Mouse (Mus musculus) hindbrain, embryonic 13.5 days (tissue): ENCODE data around the gene Kpna4. TPM values are rescaled to one million over a fixed set of nuclear protein-coding genes. Genes with fewer than 3 reads are reported as not detected.

Experiments used
- ATAC-seq: fragments of 200-750 bp; cut with Nextera tagmentation; 2 replicates; pipeline ENCODE4 v1.8.0; 2017; ENCODE audit warnings: moderate TSS enrichment; ENCODE audit not compliant: low FRiP score
- H3K27ac ChIP-seq: fragments of 300-500 bp; sonication (generic); 2 replicates; pipeline ENCODE4 v1.5.1; 2015; ENCODE audit warnings: inconsistent platforms, mild to moderate bottlenecking, moderate library complexity
- H3K27me3 ChIP-seq: fragments of 300-500 bp; sonication (generic); 2 replicates; pipeline ENCODE4 v1.6.1; 2015; ENCODE audit warnings: mild to moderate bottlenecking, inconsistent platforms
- H3K36me3 ChIP-seq: fragments of 300-500 bp; sonication (generic); 2 replicates; pipeline ENCODE4 v1.6.1; 2015; ENCODE audit warnings: mild to moderate bottlenecking, inconsistent platforms
- H3K4me1 ChIP-seq: fragments of 300-500 bp; sonication (generic); replicated peaks from 2 replicates; pipeline ENCODE4 v1.6.1; 2015; ENCODE audit warnings: inconsistent platforms
- H3K4me2 ChIP-seq: fragments of 300-500 bp; sonication (generic); 2 replicates; pipeline ENCODE4 v1.6.1; 2015; ENCODE audit warnings: inconsistent platforms, mild to moderate bottlenecking, moderate library complexity
- H3K4me3 ChIP-seq: fragments of 300-500 bp; sonication (generic); 2 replicates; pipeline ENCODE4 v1.5.1; 2015; ENCODE audit warnings: mild to moderate bottlenecking, inconsistent platforms
- H3K9ac ChIP-seq: fragments of 300-500 bp; sonication (generic); 2 replicates; pipeline ENCODE4 v1.6.1; 2015; ENCODE audit warnings: mild to moderate bottlenecking, inconsistent platforms
- H3K9me3 ChIP-seq: fragments of 300-500 bp; sonication (generic); 2 replicates; pipeline ENCODE4 v1.6.1; 2016; ENCODE audit warnings: inconsistent platforms
- WGBS: fragments of 180-500 bp; shearing (Covaris S2); methylation state at CpG from one replicate; pipeline ENCODE4 v1.1.7; 2015; 5-methylcytosine and 5-hydroxymethylcytosine counted together
- polyA plus RNA-seq: library from polyadenylated mRNA; unstranded; fragments of >200 nt; fragmentation: Nextera tagmentation; extraction: Ambion mirVana; gene quantifications from 2 replicates; pipeline ENCODE4 v1.2.1, GENCODE M21; 2015

Gene Kpna4
- polyA plus RNA-seq, 1 experiment from 2014 or later, result 37.7 TPM

GRCm38 (mm10) chr3:69062764-69063163, 64.1 kb downstream of the Kpna4 start:
- Histone ChIP-seq H3K9me3 (no peaks in the 10 kb centered on the region), H3K27ac (no peak overlapping the region), H3K4me2 (no peak overlapping the region), H3K4me1 (no peaks in the 10 kb centered on the region), H3K9ac (no peak overlapping the region), H3K4me3 (no peak overlapping the region), H3K27me3 (no peaks in the 10 kb centered on the region), H3K36me3 (no peaks in the 10 kb centered on the region)
- WGBS, result 94% methylated on average over 1 of the region's 1 CpGs
- ATAC-seq, result no peak

DNA sequence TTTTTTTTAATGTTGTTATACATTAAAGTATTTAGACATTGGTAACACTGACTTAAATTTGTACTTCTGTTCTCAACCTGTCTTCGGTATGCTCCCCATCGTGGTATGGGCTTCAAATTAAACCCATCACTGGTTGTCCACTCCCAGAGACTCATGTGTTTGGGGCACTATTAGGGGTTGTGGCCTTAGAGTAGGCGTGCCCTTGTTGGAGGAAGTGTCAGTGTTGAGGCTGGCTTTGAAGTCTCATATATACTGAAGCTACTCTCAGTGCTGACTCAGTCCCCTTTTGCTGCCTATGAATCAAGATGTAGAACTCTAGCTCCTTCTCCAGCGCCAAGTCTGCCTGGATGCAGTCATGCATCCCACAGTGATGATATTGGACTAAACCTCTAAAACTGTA, 66.2 kb downstream of the Kpna4 start:
- no peaks in the 10 kb centered on the region for H3K36me3 ChIP-seq
- H3K9ac ChIP-seq, result no peak overlapping the region
- H3K27me3 ChIP-seq, result no peaks in the 10 kb centered on the region
- WGBS, result 95% methylated on average over 4 of the region's 4 CpGs
- H3K27ac ChIP-seq, result no peak overlapping the region
- no peaks in the 10 kb centered on the region for H3K4me1 ChIP-seq
- H3K4me3 ChIP-seq, result no peak overlapping the region
- ATAC-seq, result no peak
- H3K9me3 ChIP-seq, result no peaks in the 10 kb centered on the region
- H3K4me2 ChIP-seq, result no peak overlapping the region

DNA sequence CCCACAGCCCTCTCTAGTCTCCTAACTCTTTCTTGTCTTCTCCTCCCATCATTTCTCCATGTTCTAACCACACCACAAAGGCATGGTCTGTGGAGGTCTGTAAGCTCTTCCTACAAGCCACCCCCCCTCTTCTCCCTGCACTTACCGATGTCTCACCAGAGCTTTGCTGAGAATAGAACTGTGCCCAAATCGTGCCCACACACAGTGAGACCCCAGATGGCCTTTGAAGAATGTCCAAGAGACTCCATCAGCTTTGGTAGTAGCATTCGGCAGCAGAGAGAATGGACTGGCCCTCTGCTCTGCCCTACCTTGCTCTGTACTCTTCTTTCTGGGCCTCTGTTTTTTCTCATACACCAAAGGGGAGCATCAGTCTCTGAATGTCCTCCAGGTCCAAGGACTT, 71.0 kb downstream of the Kpna4 start:
- ATAC-seq, result no peak
- WGBS, result 90% methylated on average over 3 of the region's 3 CpGs
- H3K4me2 ChIP-seq, result no peak overlapping the region

DNA sequence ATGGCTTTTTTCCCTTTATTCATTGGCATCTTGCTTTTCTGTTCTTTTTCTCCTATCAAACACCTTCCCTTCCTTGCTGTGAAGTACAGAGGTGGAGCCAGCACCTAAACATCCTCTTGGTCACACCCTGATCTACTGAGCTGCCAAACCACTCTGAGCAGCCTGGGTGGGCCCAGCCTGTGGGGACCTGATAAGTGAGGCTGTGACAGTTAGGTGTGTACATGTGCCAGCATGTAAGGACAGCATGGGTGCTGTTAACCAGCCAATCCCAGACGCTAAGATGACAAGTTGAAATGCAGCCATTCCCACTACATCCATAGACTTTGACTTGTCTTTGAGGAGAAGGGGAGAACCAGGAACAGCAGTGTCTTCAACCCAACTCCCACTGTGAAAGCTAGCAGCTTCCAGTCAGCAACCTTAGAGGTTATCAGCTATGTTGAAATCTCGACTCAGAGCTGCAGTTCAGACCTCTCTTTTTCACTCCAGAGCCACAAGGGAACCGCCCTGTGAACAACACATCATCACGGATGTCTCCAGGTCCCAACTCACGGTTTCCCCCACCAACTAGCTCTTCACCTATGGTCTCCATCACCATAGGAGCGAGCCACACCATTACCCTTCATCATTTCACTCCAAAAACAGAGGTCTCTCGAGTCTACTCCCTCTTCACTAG, 72.0 kb downstream of the Kpna4 start:
- Histone ChIP-seq H3K36me3 (no peaks in the 10 kb centered on the region), H3K27me3 (no peaks in the 10 kb centered on the region), H3K9ac (no peak overlapping the region), H3K4me2 (no peak overlapping the region), H3K27ac (no peak overlapping the region), H3K4me3 (no peak overlapping the region), H3K9me3 (no peaks in the 10 kb centered on the region), H3K4me1 (no peaks in the 10 kb centered on the region)
- WGBS, result 90% methylated on average over 7 of the region's 7 CpGs
- ATAC-seq, result no peak

More for the DNA sequence above, 71.0 kb downstream of the Kpna4 start:
- H3K9me3 ChIP-seq, result no peaks in the 10 kb centered on the region
- no peaks in the 10 kb centered on the region for H3K27me3 ChIP-seq
- H3K4me3 ChIP-seq, result no peak overlapping the region
- no peak overlapping the region for H3K27ac ChIP-seq
- no peak overlapping the region for H3K9ac ChIP-seq
- no peaks in the 10 kb centered on the region for H3K4me1 ChIP-seq
- H3K36me3 ChIP-seq, result no peaks in the 10 kb centered on the region

GRCm38 (mm10) chr3:69051894-69052293, 75.0 kb downstream of the Kpna4 start:
- no peak overlapping the region for H3K4me2 ChIP-seq
- no peak overlapping the region for H3K27ac ChIP-seq
- H3K9me3 ChIP-seq, result no peaks in the 10 kb centered on the region
- H3K9ac ChIP-seq, result no peak overlapping the region
- no peaks in the 10 kb centered on the region for H3K4me1 ChIP-seq
- no peak for ATAC-seq
- 93% methylated on average over 11 of the region's 11 CpGs for WGBS
- peaks cover 1% of the 10 kb centered on the region; the same call in 1 of the 2 replicates for H3K27me3 ChIP-seq
- no peak overlapping the region for H3K4me3 ChIP-seq
- H3K36me3 ChIP-seq, result no peaks in the 10 kb centered on the region

DNA sequence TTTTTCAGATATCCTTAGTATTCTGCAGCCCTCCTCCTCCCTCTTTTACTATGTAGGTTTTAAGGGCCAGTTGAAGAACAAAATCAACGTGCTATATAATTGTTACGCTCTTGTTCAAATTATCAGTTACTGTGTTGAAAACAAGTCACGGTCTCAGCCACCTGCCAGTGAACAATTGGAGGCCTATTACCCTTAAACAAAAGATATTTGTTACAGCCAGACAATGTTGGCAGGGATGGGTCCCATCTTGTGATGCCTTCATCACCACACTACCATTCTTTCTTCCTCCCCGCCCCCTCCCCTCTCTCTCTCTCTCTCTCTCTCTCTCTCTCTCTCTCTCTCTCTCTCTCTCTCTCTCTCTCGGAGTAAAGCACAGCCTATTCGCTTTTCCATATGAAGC, 77.9 kb downstream of the Kpna4 start:
- no peak overlapping the region for H3K27ac ChIP-seq
- peaks cover 7% of the 10 kb centered on the region; the same call in 1 of the 2 replicates for H3K27me3 ChIP-seq
- ATAC-seq, result no peak
- peaks cover 10% of the 10 kb centered on the region for H3K4me1 ChIP-seq
- H3K9ac ChIP-seq, result no peak overlapping the region
- no peaks in the 10 kb centered on the region for H3K9me3 ChIP-seq
- WGBS, result 60% methylated on average over 6 of the region's 6 CpGs
- H3K36me3 ChIP-seq, result no peaks in the 10 kb centered on the region
- no peak overlapping the region for H3K4me3 ChIP-seq
- H3K4me2 ChIP-seq, result no peak overlapping the region

DNA sequence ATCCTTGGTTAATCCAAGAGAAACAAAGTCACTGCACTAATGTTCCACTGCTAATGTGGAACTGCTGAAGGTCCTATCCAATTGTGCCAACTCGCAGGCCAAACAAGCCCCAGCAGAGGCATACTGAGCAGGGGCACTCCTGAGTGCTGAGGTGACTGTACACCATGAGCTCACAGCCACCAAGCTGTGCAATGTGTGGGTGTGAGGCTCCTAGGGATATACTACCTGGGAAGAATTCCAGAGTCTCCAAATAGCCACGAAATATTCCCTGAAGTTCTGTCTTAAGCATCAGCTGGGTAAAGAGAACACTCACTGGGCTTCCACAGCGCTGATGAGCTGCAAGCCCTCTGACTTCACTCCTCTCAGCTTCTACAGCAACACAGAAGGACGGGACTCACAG, 79.2 kb downstream of the Kpna4 start:
- H3K9me3 ChIP-seq, result no peaks in the 10 kb centered on the region
- no peak overlapping the region for H3K4me2 ChIP-seq
- H3K4me1 ChIP-seq, result peaks cover 20% of the 10 kb centered on the region
- ATAC-seq, result no peak
- no peak overlapping the region for H3K4me3 ChIP-seq
- WGBS, result 82% methylated on average over 4 of the region's 4 CpGs
- no peak overlapping the region for H3K27ac ChIP-seq
- H3K36me3 ChIP-seq, result no peaks in the 10 kb centered on the region
- no peak overlapping the region for H3K9ac ChIP-seq
- H3K27me3 ChIP-seq, result peaks cover 7% of the 10 kb centered on the region; the same call in 1 of the 2 replicates

DNA sequence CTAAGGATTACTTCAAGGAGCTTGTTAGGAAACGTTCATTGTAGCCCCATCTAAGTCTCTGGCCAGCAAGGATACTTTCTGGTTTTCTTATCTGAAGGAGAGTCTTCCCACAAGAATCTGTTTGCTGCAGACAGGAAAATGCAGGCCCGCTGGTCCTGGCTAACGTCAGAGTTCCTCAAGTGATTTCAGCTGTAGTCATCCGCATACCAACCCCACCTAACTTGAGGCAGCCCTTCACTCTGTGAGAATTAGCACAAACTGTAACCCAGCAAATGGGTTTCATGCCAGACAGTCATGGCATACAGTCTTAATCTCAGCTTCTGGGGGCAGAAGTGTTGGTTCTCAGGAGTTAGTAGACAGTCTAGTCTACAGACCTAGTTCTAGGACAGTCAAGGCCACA, 80.4 kb downstream of the Kpna4 start:
- H3K4me3 ChIP-seq, result no peak overlapping the region
- 77% methylated on average over 4 of the region's 4 CpGs for WGBS
- no peak overlapping the region for H3K4me2 ChIP-seq
- no peak for ATAC-seq
- H3K4me1 ChIP-seq, result peaks cover 20% of the 10 kb centered on the region
- no peaks in the 10 kb centered on the region for H3K9me3 ChIP-seq
- no peaks in the 10 kb centered on the region for H3K36me3 ChIP-seq
- H3K27ac ChIP-seq, result no peak overlapping the region
- no peak overlapping the region for H3K9ac ChIP-seq
- peaks cover 7% of the 10 kb centered on the region; the same call in 1 of the 2 replicates for H3K27me3 ChIP-seq

GRCm38 (mm10) chr3:69045750-69046149, 81.2 kb downstream of the Kpna4 start:
- WGBS, result 21% methylated on average over 13 of the region's 13 CpGs
- Histone ChIP-seq H3K27me3 (peaks cover 7% of the 10 kb centered on the region; the same call in 1 of the 2 replicates), H3K9ac (peak overlapping the region; percentile 85; the same call in 1 of the 2 replicates), H3K27ac (no peak overlapping the region), H3K4me1 (peaks cover 23% of the 10 kb centered on the region), H3K4me3 (peak overlapping the region; percentile 85), H3K4me2 (peak overlapping the region; percentile 74), H3K36me3 (no peaks in the 10 kb centered on the region), H3K9me3 (no peaks in the 10 kb centered on the region)
- no peak for ATAC-seq

DNA sequence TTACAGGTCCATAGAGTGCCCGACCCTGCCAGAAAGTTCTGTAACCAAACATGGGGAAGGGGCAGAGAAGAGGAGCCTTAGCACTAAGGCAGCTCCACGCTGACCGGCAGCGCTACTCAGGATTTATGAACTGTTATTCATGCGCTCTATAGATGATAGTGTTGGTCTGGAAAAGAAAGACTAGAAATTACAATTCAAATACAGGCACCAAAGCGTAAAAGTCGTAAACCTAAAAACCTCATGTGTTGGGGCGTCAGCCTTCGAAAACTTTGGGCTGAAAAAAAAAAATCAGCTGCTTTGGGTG, 81.6 kb downstream of the Kpna4 start:
- WGBS, result 7% methylated on average over 9 of the region's 9 CpGs
- H3K27ac ChIP-seq, result peak overlapping the region; percentile 95
- H3K27me3 ChIP-seq, result peaks cover 7% of the 10 kb centered on the region; the same call in 1 of the 2 replicates
- peak overlapping the region; percentile 85 for H3K9ac ChIP-seq
- no peaks in the 10 kb centered on the region for H3K9me3 ChIP-seq
- H3K36me3 ChIP-seq, result no peaks in the 10 kb centered on the region
- peak overlapping the region; percentile 85 for H3K4me3 ChIP-seq
- no peak for ATAC-seq
- peak overlapping the region; percentile 74 for H3K4me2 ChIP-seq
- peaks cover 23% of the 10 kb centered on the region for H3K4me1 ChIP-seq

GRCm38 (mm10) chr3:69044645-69045399, 82.1 kb downstream of the Kpna4 start, which contains the start of gene Trim59:
Gene Trim59 (minus strand): TSS chr3:69044755.
- H3K9me3 ChIP-seq, result no peaks in the 10 kb centered on the region
- H3K27me3 ChIP-seq, result peaks cover 7% of the 10 kb centered on the region; the same call in 1 of the 2 replicates
- peak; percentile 98 for ATAC-seq
- peaks cover 23% of the 10 kb centered on the region for H3K4me1 ChIP-seq
- 0 out of 2 replicates have a peak, but pooled peaks cover 3% of the 10 kb centered on the region for H3K36me3 ChIP-seq
- H3K9ac ChIP-seq, result peak within 1 kb of the TSS; percentile 85
- peak within 1 kb of the TSS; percentile 95 for H3K27ac ChIP-seq
- peak within 1 kb of the TSS; percentile 85 for H3K4me3 ChIP-seq
- H3K4me2 ChIP-seq, result peak within 1 kb of the TSS; percentile 74
- under 1% methylated on average over 69 of the region's 80 CpGs for WGBS

GRCm38 (mm10) chr3:69044167-69044591, 82.7 kb downstream of the Kpna4 start:
- H3K4me2 ChIP-seq, result peak overlapping the region; percentile 74
- peak; percentile 80 for ATAC-seq
- H3K4me3 ChIP-seq, result peak overlapping the region; percentile 85
- H3K27me3 ChIP-seq, result peaks cover 7% of the 10 kb centered on the region; the same call in 1 of the 2 replicates
- H3K9ac ChIP-seq, result peak overlapping the region; percentile 85
- peak overlapping the region; percentile 95 for H3K27ac ChIP-seq
- no peaks in the 10 kb centered on the region for H3K9me3 ChIP-seq
- H3K4me1 ChIP-seq, result peaks cover 23% of the 10 kb centered on the region
- WGBS, result under 1% methylated on average over 42 of the region's 42 CpGs
- H3K36me3 ChIP-seq, result 0 out of 2 replicates have a peak, but pooled peaks cover 3% of the 10 kb centered on the region
